Mouse (Mus musculus) stomach, embryonic 15.5 days (tissue): ENCODE measurements around the gene Iffo2. TPM values are rescaled to one million over a fixed set of nuclear protein-coding genes. Genes with fewer than 3 reads are reported as not detected.

ENCODE experiments used
- ATAC-seq: fragments of 200-750 bp; cut with Nextera tagmentation; 2 replicates; pipeline ENCODE4 v1.8.0; 2017; ENCODE audit warnings: low read depth, moderate number of reproducible peaks, moderate TSS enrichment; ENCODE audit not compliant: insufficient read depth, low FRiP score
- H3K27ac ChIP-seq: fragments of 300-500 bp; sonication (generic); 2 replicates; pipeline ENCODE4 v1.5.1; 2015; ENCODE audit warnings: mild to moderate bottlenecking, inconsistent platforms
- H3K27me3 ChIP-seq: fragments of 300-500 bp; sonication (generic); replicated peaks from 2 replicates; pipeline ENCODE4 v1.6.1; 2015; ENCODE audit warnings: inconsistent platforms
- H3K36me3 ChIP-seq: fragments of 300-500 bp; sonication (generic); 2 replicates; pipeline ENCODE4 v1.6.1; 2015; ENCODE audit warnings: inconsistent platforms
- H3K4me1 ChIP-seq: fragments of 300-500 bp; sonication (generic); 2 replicates; pipeline ENCODE4 v1.6.1; 2015; ENCODE audit warnings: inconsistent platforms
- H3K4me2 ChIP-seq: fragments of 300-500 bp; sonication (generic); 2 replicates; pipeline ENCODE4 v1.6.1; 2015; ENCODE audit warnings: mild to moderate bottlenecking, inconsistent platforms
- H3K4me3 ChIP-seq: fragments of 300-500 bp; sonication (generic); replicated peaks from 2 replicates; pipeline ENCODE4 v1.5.1; 2015; ENCODE audit warnings: inconsistent platforms
- H3K9ac ChIP-seq: fragments of 300-500 bp; sonication (generic); 2 replicates; pipeline ENCODE4 v1.6.1; 2015; ENCODE audit warnings: inconsistent platforms
- H3K9me3 ChIP-seq: fragments of 300-500 bp; sonication (generic); 2 replicates; pipeline ENCODE4 v1.6.1; 2016; ENCODE audit warnings: inconsistent platforms
- WGBS: fragments of 180-500 bp; shearing (Covaris S2); methylation state at CpG from one replicate; pipeline ENCODE4 v1.1.7; 2015; 5-methylcytosine and 5-hydroxymethylcytosine counted together
- polyA plus RNA-seq: library from polyadenylated mRNA; unstranded; fragments of >200 nt; fragmentation: Nextera tagmentation; extraction: Ambion mirVana; gene quantifications from 2 replicates; pipeline ENCODE4 v1.2.1, GENCODE M21; 2015

The Iffo2 gene
- polyA plus RNA-seq, 1 experiment from 2014 or later = 4.2 TPM

DNA sequence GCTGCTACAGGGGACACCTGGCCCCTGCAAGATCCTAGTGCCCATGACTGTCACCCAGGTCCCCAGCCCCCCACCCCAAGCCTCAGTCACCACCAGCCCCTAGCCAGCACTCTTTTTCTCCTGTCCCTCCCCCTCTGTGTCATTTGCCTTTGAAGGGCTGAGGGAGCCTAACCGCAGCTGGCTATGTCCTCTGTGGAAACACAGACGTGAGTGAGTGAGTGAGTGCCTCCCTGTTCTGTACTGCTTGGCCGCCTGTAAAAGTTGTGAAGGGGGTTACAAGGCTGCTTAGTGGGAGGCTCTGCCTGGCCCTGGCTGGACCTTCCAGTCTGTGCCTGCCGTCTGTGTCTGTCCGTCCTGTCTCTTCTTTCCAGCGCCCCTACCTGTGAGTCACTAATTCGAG is 5.4 kb downstream of the Iffo2 start:
- H3K4me1 ChIP-seq = peaks cover 14% of the 10 kb centered on the region
- 0 out of 2 replicates have a peak overlapping the region, but pooled peaks have one; percentile 12 for H3K4me2 ChIP-seq
- peak overlapping the region; percentile 76 for H3K27ac ChIP-seq
- no peaks in the 10 kb centered on the region for H3K9me3 ChIP-seq
- 49% methylated on average over 7 of the region's 7 CpGs for WGBS
- no peaks in the 10 kb centered on the region for H3K36me3 ChIP-seq
- ATAC-seq = peak; percentile 15; the same call in 1 of the 2 replicates
- no peak overlapping the region for H3K9ac ChIP-seq
- H3K4me3 ChIP-seq = no peak overlapping the region
- H3K27me3 ChIP-seq = no peaks in the 10 kb centered on the region

DNA sequence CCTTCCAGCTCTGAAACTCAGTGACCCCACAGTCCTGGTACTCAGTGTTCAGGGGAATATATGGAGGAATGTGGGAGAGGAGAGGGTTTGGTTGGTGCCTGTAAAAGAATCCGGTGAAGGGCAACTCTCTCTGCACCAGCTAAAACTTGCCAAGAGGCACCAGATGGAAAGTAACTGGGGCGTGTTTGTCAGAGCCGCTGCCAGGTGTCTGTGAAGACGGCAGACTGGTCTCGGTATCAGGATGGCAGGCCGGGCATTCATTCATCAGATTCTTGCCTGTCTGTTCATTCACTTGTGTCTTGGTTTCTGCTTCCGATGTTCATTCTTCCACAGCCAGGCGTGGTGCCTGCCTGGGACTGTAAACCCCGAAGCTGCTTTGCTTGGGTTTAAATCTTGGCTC is 6.4 kb downstream of the Iffo2 start:
- H3K4me1 ChIP-seq = peaks cover 14% of the 10 kb centered on the region
- 76% methylated on average over 9 of the region's 9 CpGs for WGBS

DNA sequence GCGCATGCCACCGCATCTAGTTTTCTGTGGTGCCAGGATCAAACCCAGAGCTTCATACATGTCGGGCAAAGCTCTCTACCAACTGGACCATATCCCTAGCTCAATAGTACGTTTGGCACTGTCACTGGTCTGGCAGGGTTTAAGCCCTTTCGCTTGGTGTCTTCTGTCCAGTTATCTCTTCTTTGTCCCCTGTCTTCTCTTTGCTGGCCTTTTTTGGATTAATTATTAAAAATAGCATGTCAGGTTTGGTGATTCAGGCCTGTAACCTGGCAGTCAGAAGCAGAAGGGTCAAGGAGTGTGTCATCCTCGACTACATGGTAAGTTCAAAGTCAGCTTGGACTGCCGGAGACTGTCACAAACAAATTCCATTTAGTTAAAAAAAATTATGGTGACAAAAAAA is 10.4 kb downstream of the Iffo2 start:
- H3K4me2 ChIP-seq = no peak overlapping the region
- H3K4me1 ChIP-seq = peaks cover 5% of the 10 kb centered on the region
- no peaks in the 10 kb centered on the region for H3K9me3 ChIP-seq
- no peak overlapping the region for H3K4me3 ChIP-seq
- 87% methylated on average over 7 of the region's 7 CpGs for WGBS
- no peak for ATAC-seq
- H3K27ac ChIP-seq = no peak overlapping the region
- H3K36me3 ChIP-seq = no peaks in the 10 kb centered on the region
- H3K9ac ChIP-seq = no peak overlapping the region
- no peaks in the 10 kb centered on the region for H3K27me3 ChIP-seq

More for the DNA sequence above, 6.4 kb downstream of the Iffo2 start:
- Histone ChIP-seq H3K9me3 (no peaks in the 10 kb centered on the region), H3K36me3 (no peaks in the 10 kb centered on the region), H3K4me3 (no peak overlapping the region), H3K9ac (no peak overlapping the region), H3K27ac (no peak overlapping the region), H3K4me2 (no peak overlapping the region), H3K27me3 (no peaks in the 10 kb centered on the region)
- ATAC-seq = no peak

DNA sequence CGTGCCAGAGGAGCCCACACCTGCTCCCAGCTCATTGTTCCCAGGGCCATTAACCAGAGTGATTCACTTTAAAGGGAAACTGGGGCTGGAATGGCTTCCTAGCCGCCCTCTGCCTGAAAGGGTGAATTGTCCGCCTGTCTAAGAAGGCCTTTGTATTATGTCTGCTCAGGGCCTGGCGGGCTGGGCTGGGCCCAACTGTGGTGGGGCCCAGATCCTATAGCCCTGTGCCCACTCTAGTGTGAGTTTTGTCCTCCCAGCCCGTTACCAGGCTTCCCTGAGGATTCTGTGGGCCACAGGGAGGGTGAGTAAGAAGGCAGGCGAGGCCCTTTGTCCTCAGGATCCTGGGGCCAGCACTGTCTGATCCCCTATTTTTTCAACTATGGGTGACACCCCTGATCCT is 15.4 kb downstream of the Iffo2 start:
- H3K27me3 ChIP-seq = no peaks in the 10 kb centered on the region
- H3K4me2 ChIP-seq = no peak overlapping the region
- no peak overlapping the region for H3K9ac ChIP-seq
- no peak overlapping the region for H3K4me3 ChIP-seq
- H3K9me3 ChIP-seq = no peaks in the 10 kb centered on the region
- no peaks in the 10 kb centered on the region for H3K4me1 ChIP-seq
- no peak for ATAC-seq
- no peak overlapping the region for H3K27ac ChIP-seq
- no peaks in the 10 kb centered on the region for H3K36me3 ChIP-seq
- 74% methylated on average over 6 of the region's 6 CpGs for WGBS

DNA sequence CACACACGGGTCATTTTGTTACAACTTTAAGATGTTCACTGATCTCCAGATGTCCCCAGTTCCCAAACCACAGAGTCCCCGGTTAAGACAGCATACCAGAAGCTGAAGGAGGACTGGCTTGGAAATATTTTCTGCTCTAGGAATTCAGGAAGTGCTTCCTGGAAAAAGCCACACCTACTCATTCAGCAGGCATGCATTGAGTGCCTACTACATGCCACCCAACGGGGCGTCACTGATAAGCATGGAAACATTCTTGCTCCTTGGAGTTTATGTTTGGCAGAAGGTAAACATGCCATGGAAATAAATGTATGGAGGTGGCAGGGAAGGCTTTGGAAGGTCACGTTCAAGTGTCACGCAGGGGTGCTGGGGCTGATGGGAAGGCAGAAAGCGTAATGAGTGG is 19.1 kb downstream of the Iffo2 start:
- Histone ChIP-seq H3K27ac (no peak overlapping the region), H3K9ac (no peak overlapping the region), H3K4me3 (no peak overlapping the region), H3K4me2 (no peak overlapping the region), H3K27me3 (no peaks in the 10 kb centered on the region), H3K36me3 (no peaks in the 10 kb centered on the region), H3K4me1 (no peaks in the 10 kb centered on the region), H3K9me3 (no peaks in the 10 kb centered on the region)
- ATAC-seq = no peak
- WGBS = 57% methylated on average over 7 of the region's 7 CpGs

DNA sequence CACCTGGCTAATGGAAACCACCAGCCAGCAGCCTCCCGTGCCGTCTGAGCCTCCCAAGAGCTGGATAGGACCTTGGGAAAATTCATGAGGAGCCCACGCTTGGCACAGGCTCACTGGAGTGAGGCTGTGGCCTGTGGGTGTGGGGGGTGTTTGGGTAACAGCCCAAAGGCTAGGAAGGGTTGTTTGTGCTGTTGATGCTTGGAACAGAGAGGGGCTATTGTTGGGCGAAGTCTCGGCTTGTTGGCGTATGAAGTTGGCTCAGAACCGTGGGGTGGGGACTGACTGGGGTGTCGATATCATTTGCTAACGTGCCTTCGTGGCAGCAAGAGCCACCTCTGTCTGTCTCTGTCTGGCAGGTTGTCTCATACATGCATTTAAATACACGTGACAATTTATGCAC is 24.9 kb downstream of the Iffo2 start:
- Histone ChIP-seq H3K9me3 (no peaks in the 10 kb centered on the region), H3K4me3 (no peak overlapping the region), H3K4me2 (no peak overlapping the region), H3K27ac (no peak overlapping the region), H3K4me1 (no peaks in the 10 kb centered on the region), H3K36me3 (no peaks in the 10 kb centered on the region), H3K27me3 (no peaks in the 10 kb centered on the region), H3K9ac (no peak overlapping the region)
- ATAC-seq = no peak
- WGBS = 80% methylated on average over 11 of the region's 11 CpGs

DNA sequence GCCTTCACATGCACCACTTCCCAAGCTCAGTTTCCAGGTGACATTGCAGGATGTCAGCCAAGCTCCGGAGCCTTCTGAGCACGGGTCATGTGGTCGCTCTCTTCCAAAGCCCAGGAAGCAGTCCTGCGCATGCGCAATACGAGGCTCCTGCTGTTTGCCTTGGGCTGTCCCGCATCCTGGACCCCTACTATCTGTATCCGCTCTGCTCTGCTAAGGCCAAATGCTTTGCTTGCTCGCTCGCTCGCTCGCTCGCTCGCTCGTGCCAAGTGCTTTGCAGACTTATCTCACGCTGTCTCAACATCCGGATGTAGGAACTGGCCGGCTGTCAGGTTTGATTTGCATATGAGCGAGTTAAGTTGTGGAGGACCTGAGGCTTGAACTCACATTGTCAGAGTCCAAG is 25.6 kb downstream of the Iffo2 start:
- Histone ChIP-seq H3K27ac (no peak overlapping the region), H3K4me2 (0 out of 2 replicates have a peak overlapping the region, but pooled peaks have one; percentile 19), H3K4me3 (no peak overlapping the region), H3K4me1 (no peaks in the 10 kb centered on the region), H3K9me3 (no peaks in the 10 kb centered on the region), H3K9ac (no peak overlapping the region), H3K27me3 (no peaks in the 10 kb centered on the region), H3K36me3 (no peaks in the 10 kb centered on the region)
- WGBS = 64% methylated on average over 19 of the region's 19 CpGs
- no peak for ATAC-seq

DNA sequence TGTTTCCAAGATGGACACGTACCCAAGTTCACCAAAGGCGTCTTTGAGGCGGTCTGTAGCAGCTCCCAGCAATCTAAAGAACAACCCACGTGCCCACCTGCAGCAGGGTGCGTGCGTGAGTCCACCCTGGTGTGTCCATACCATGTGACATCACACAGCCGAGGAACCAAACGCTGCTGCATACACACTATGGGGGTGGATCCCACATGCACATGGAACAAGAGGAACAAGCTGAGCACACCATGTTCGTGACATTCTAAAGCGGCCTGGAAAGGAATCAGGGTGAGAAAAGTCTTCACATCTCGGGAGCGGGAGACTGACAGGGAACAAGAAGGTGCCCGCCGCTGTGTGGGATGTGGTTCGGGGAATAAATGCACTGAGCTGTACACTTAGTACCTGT is 38.0 kb downstream of the Iffo2 start:
- no peaks in the 10 kb centered on the region for H3K36me3 ChIP-seq
- H3K9me3 ChIP-seq = no peaks in the 10 kb centered on the region
- no peak overlapping the region for H3K27ac ChIP-seq
- H3K9ac ChIP-seq = no peak overlapping the region
- H3K4me1 ChIP-seq = no peaks in the 10 kb centered on the region
- H3K4me2 ChIP-seq = no peak overlapping the region
- no peak overlapping the region for H3K4me3 ChIP-seq
- ATAC-seq = no peak
- WGBS = 78% methylated on average over 15 of the region's 15 CpGs
- H3K27me3 ChIP-seq = no peaks in the 10 kb centered on the region

DNA sequence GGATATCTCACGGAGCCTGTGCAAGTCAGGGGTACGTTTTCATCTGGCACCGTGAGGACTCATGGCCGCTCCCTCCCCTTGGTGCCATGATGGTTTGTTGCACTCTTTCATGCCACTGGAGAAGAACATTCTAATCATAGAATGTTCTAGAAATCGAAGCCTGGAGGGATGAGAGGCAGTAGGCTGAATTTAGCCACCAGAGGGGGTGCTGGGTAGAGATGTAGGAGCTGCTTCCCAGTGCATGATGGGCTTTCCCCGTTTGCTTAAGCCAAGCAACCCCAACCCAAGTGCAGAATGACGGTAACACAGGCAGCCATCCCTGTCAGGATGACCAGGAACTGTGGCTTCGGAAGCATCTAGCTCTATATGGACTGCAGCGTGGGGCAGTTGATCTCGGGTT is 40.4 kb downstream of the Iffo2 start:
- no peak overlapping the region for H3K9ac ChIP-seq
- no peak overlapping the region for H3K4me2 ChIP-seq
- 72% methylated on average over 10 of the region's 10 CpGs for WGBS
- H3K4me3 ChIP-seq = no peak overlapping the region
- ATAC-seq = no peak
- no peaks in the 10 kb centered on the region for H3K9me3 ChIP-seq
- H3K27me3 ChIP-seq = no peaks in the 10 kb centered on the region
- H3K36me3 ChIP-seq = no peaks in the 10 kb centered on the region
- H3K4me1 ChIP-seq = 0 out of 2 replicates have a peak, but pooled peaks cover 8% of the 10 kb centered on the region
- H3K27ac ChIP-seq = no peak overlapping the region

DNA sequence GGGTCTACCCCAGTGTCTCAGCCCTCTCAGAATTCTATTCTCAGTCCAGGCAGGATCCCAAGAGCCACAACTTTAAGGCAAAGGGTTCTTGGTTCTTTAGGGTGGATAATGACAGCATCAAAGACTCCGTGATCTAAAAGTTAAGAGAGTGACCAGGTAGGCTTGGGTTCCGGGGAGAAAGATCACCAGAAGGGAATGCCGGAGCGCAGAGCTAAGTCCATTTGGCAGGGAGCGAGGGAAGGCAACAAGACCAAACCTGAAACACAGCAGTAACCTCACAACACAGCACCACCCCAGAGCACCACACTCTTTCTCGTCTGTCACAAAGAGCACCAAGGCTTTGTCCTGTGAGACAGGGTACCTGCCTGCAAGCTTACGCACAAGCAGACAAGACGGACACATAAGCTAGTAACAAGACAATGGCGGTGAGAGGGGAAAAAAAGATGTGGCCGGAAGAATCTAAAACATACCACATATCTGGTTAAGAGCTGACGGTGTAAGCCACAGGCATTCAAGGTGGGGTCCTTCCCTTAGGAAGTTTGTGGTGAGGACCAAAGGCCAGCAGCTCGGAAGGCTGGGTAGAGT is 42.7 kb downstream of the Iffo2 start:
- Histone ChIP-seq H3K4me2 (0 out of 2 replicates have a peak overlapping the region, but pooled peaks have one; percentile 97), H3K27ac (no peak overlapping the region), H3K4me3 (no peak overlapping the region), H3K27me3 (no peaks in the 10 kb centered on the region), H3K9ac (no peak overlapping the region), H3K9me3 (no peaks in the 10 kb centered on the region), H3K36me3 (no peaks in the 10 kb centered on the region), H3K4me1 (peaks cover 28% of the 10 kb centered on the region)
- 81% methylated on average over 12 of the region's 12 CpGs for WGBS
- ATAC-seq = no peak

DNA sequence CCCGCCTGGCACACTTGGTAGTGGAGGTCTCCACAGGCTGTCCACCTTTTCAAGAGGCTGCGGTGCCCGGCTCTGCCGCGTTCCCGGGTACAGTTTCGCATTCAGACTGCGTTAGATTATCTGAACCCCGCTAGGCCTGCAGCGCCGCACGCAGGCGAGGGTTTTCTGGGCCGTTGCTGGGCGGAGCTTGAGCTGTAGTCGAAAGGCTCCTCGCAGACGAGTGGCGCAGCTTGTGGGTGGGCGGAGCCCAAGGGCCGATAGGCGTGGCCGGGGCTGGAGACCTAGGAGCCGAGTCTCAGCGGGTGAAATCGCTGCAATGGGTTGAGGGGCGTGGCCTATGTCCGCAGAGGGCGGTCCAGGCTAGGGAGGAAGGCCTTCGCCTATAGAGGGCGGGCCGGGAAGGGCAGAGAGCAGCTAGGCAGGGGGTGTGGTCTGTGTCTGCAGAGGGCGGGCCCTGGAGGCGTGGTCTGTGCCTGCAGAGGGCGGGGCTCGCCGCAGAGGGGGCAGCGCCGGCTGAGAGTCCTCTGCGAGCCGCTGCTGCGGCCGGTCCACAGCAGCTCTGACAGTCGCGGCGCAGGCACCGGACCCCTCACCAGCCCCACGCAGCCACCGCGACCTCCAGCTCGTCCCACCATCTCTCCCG is 43.9 kb downstream of the Iffo2 start:
- ATAC-seq = peak; percentile 96
- Histone ChIP-seq H3K4me1 (peaks cover 41% of the 10 kb centered on the region), H3K4me3 (peak overlapping the region; percentile 86), H3K4me2 (peak overlapping the region; percentile 97), H3K36me3 (no peaks in the 10 kb centered on the region), H3K9ac (peak overlapping the region; percentile 90), H3K27ac (peak overlapping the region; percentile 87), H3K9me3 (no peaks in the 10 kb centered on the region), H3K27me3 (no peaks in the 10 kb centered on the region)
- under 1% methylated on average over 52 of the region's 52 CpGs for WGBS

DNA sequence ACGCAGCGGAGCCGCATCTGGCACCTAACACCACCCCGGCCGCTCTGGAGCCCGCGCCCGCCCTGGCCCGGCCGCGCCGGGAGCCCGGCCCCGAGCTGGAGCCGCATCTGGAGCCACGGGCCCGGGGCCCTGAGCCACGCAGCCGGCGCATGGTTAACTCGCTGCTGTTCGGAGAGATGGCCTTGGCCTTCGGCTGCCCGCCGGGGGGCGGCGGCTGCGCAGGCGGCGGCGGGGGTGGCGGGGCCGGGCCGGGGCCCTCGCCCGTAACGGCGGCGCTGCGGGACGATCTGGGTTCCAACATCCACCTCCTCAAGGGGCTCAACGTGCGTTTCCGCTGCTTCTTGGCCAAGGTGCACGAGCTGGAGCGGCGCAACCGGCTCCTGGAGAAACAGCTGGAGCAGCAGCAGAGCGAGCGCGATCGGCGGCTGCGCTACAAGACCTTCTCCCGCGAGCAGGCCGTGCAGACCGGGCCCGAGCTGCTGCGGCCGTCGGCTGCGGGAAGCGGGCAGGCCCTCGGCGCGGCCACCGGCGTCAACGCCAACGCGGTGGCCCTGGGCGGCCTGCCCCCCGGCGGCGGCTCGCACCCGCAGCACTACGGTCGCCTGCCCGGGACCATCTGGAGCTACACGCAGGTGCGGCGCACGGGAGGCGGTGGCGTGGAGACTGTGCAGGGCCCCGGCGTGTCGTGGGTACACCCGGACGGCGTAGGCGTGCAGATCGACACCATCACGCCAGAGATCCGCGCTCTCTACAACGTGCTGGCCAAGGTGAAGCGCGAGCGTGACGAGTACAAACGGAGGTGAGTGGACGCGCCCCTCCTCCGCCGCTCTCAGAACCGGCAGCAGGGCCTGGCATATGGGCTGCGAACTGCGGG is 44.7 kb downstream of the Iffo2 start:
- peaks cover 48% of the 10 kb centered on the region for H3K4me1 ChIP-seq
- peak overlapping the region; percentile 87 for H3K27ac ChIP-seq
- peak; percentile 36 for ATAC-seq
- H3K9ac ChIP-seq = peak overlapping the region; percentile 90
- H3K4me3 ChIP-seq = peak overlapping the region; percentile 86
- WGBS = under 1% methylated on average over 108 of the region's 111 CpGs
- no peaks in the 10 kb centered on the region for H3K36me3 ChIP-seq
- H3K27me3 ChIP-seq = no peaks in the 10 kb centered on the region
- no peaks in the 10 kb centered on the region for H3K9me3 ChIP-seq
- H3K4me2 ChIP-seq = peak overlapping the region; percentile 97
